Mouse (Mus musculus) midbrain, embryonic 13.5 days (tissue): ENCODE data around the gene Brd3os. TPM values are rescaled to one million over a fixed set of nuclear protein-coding genes. Genes with fewer than 3 reads are reported as not detected.

Experiments
- ATAC-seq: fragments of 200-750 bp; cut with Nextera tagmentation; 2 replicates; pipeline ENCODE4 v1.8.0; 2017; ENCODE audit warnings: mild to moderate bottlenecking, moderate TSS enrichment, moderate library complexity
- H3K27ac ChIP-seq: fragments of 300-500 bp; sonication (generic); 2 replicates; pipeline ENCODE4 v1.5.1; 2015; ENCODE audit warnings: inconsistent platforms, mild to moderate bottlenecking, moderate library complexity
- H3K27me3 ChIP-seq: fragments of 300-500 bp; sonication (generic); 2 replicates; pipeline ENCODE4 v1.6.1; 2015; ENCODE audit warnings: mild to moderate bottlenecking, inconsistent platforms
- H3K36me3 ChIP-seq: fragments of 300-500 bp; sonication (generic); 2 replicates; pipeline ENCODE4 v1.6.1; 2015; ENCODE audit warnings: mild to moderate bottlenecking, inconsistent platforms
- H3K4me1 ChIP-seq: fragments of 300-500 bp; sonication (generic); replicated peaks from 2 replicates; pipeline ENCODE4 v1.6.1; 2015; ENCODE audit warnings: inconsistent platforms
- H3K4me2 ChIP-seq: fragments of 300-500 bp; sonication (generic); replicated peaks from 2 replicates; pipeline ENCODE4 v1.6.1; 2015; ENCODE audit warnings: moderate library complexity, mild to moderate bottlenecking, inconsistent platforms
- H3K4me3 ChIP-seq: fragments of 300-500 bp; sonication (generic); replicated peaks from 2 replicates; pipeline ENCODE4 v1.5.1; 2015; ENCODE audit warnings: mild to moderate bottlenecking, inconsistent platforms
- H3K9ac ChIP-seq: fragments of 300-500 bp; sonication (generic); replicated peaks from 2 replicates; pipeline ENCODE4 v1.6.1; 2015; ENCODE audit warnings: mild to moderate bottlenecking, inconsistent platforms
- H3K9me3 ChIP-seq: fragments of 300-500 bp; sonication (generic); 2 replicates; pipeline ENCODE4 v1.6.1; 2016; ENCODE audit warnings: mild to moderate bottlenecking, inconsistent platforms
- WGBS: fragments of 180-500 bp; shearing (Covaris S2); methylation state at CpG from one replicate; pipeline ENCODE4 v1.1.7; 2015; 5-methylcytosine and 5-hydroxymethylcytosine counted together
- polyA plus RNA-seq: library from polyadenylated mRNA; unstranded; fragments of >200 nt; fragmentation: Nextera tagmentation; extraction: Ambion mirVana; gene quantifications from 2 replicates; pipeline ENCODE4 v1.2.1, GENCODE M21; 2015

Gene Brd3os
- 27.9 and 29.0 TPM in 2 replicates for polyA plus RNA-seq

DNA sequence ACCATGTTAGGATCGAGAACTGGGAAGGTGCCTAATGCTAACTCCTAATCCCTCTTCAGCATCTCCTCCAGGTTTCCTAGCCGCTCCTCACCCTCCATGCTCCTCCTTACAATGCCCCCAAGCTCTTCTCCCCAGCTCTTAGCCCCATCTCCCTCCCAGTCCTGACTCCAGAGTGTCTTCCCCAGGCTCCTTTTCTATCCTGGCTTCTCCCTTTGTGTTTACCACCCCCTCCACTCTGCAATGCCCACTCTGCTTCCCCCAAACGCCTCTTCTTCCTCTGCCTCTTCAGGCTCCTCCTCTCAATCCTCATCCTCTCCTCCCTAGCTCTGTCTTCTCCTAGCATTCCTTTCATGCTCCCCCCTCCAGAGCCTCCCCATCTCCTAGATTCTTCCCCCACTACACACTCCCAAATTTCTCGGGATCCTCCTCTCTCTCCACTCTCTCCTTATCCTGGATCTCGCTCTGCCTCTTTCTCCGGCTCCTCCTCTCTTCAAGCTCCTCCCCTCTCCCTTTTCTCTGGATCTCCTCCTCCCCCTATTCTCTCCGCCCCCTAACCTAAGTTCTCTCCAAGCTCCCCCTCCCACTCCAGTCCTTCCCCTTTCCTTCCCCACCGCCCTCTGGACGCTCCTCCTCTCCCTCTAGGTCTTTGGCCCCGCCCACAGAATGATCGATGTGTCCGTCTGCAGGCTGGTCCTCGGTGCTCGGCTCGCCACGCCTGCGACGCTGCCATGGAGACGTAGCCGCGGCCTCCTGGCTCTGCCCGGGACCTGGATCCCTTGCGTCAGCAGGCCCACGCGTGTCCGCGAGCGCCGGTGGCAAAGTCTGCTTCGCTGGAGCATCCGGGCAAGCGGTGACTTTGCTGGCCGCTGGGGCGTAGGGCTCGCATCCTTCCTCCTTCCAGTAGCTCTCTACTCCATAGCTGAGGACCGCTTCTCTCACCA, at the start of gene Brd3os:
Brd3os (plus strand) TSS at position 558 of the 941 bp plus-strand sequence.
- Histone ChIP-seq H3K4me3 (peak within 1 kb of the TSS; percentile 64), H3K27me3 (no peaks in the 10 kb centered on the region), H3K36me3 (peaks cover 27% of the 10 kb centered on the region), H3K4me1 (peaks cover 22% of the 10 kb centered on the region), H3K9ac (peak within 1 kb of the TSS; percentile 82), H3K4me2 (peak within 1 kb of the TSS; percentile 80), H3K9me3 (no peaks in the 10 kb centered on the region), H3K27ac (peak within 1 kb of the TSS; percentile 83)
- ATAC-seq, result peak; percentile 90
- 1% methylated on average over 36 of the region's 36 CpGs for WGBS

- peaks cover 87% of the 10 kb centered on the region for H3K4me1 ChIP-seq
- WGBS, result 59% methylated on average over 10 of the region's 10 CpGs
Observed at GRCm38 (mm10) chr2:27394158-27394832, 47.8 kb upstream of the Brd3os start.

DNA sequence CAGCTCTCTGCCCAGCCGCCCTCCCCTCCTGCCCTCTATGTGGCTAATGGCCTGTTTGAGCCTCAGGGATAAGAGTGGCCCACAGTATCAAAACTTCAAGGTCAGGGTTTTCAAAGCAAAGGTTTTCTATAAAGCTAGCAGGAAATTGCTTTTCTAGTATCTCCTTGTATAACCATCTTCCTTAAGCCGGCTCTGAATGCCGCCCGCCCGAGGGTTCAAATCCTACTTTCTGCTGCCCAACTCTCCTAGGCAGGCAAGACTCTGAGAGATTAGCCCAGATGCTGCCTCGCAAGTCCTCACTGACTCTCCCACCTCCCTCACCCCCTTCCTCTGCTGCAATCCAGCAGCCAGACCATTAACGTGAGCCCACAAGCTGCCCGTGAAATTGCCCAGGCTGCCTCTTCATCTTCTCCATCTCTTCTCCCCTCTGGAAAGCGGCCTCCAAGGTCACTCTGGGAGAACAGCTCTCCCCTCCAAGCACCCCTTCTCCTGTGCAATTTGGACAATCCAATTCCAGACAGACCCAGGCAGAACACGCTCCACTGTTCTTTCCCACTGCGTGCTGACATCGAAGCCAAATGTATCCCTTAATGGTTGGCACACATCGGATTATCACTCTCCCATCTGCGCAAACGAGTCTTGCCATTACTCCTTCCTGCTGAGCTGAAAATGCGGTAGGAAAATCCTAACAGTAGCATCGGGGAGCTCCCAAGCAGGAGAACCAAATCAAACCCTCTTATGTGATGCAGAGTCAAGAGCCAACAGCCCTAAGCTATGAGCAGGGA, 45.3 kb upstream of the Brd3os start:
- Histone ChIP-seq H3K4me3 (no peak overlapping the region), H3K27ac (peak overlapping the region; percentile 69), H3K27me3 (no peaks in the 10 kb centered on the region), H3K4me1 (peaks cover 62% of the 10 kb centered on the region), H3K9ac (peak overlapping the region; percentile 23; the same call in 1 of the 2 replicates), H3K4me2 (no peak overlapping the region), H3K36me3 (peaks cover 10% of the 10 kb centered on the region), H3K9me3 (no peaks in the 10 kb centered on the region)
- 0 out of 2 replicates have a peak, but pooled peaks have one; percentile 18 for ATAC-seq
- WGBS, result 57% methylated on average over 17 of the region's 17 CpGs

More at GRCm38 (mm10) chr2:27394158-27394832, 47.8 kb upstream of the Brd3os start:
- H3K4me2 ChIP-seq, result no peak overlapping the region
- no peak for ATAC-seq
- H3K4me3 ChIP-seq, result no peak overlapping the region
- H3K9ac ChIP-seq, result 0 out of 2 replicates have a peak overlapping the region, but pooled peaks have one; percentile 20
- peaks cover 4% of the 10 kb centered on the region for H3K36me3 ChIP-seq
- no peaks in the 10 kb centered on the region for H3K9me3 ChIP-seq
- H3K27ac ChIP-seq, result peak overlapping the region; percentile 30; the same call in 1 of the 2 replicates
- no peaks in the 10 kb centered on the region for H3K27me3 ChIP-seq

GRCm38 (mm10) chr2:27400083-27400482, 42.0 kb upstream of the Brd3os start:
- Histone ChIP-seq H3K36me3 (peaks cover 10% of the 10 kb centered on the region), H3K4me1 (peaks cover 38% of the 10 kb centered on the region), H3K4me2 (no peak overlapping the region), H3K4me3 (no peak overlapping the region), H3K27ac (no peak overlapping the region), H3K9ac (no peak overlapping the region), H3K27me3 (no peaks in the 10 kb centered on the region), H3K9me3 (no peaks in the 10 kb centered on the region)
- ATAC-seq, result no peak
- 98% methylated on average over 2 of the region's 2 CpGs for WGBS

DNA sequence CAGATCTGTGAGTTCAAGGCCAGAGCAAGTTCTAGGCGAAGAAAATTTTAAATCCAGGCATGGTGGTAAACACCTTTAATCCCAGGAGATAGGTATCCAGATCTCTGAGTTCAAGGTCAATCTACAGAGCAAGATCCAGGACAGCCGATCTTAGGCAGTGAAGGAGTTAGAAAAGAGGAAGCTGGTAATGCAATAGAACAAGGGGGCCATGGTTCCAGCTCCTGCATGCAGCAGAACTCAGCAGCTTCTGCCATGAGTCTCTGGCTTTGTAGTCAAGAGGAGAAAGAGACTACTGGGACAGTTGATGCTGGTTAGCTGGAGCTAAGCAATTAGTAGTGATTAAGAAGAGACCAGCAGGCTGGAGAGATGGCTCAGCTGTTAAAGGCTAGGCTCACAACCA, 40.6 kb upstream of the Brd3os start:
- Histone ChIP-seq H3K27me3 (no peaks in the 10 kb centered on the region), H3K4me1 (peaks cover 32% of the 10 kb centered on the region), H3K4me2 (no peak overlapping the region), H3K36me3 (peaks cover 10% of the 10 kb centered on the region), H3K27ac (no peak overlapping the region), H3K9ac (no peak overlapping the region), H3K4me3 (no peak overlapping the region), H3K9me3 (no peaks in the 10 kb centered on the region)
- ATAC-seq, result no peak
- WGBS, result 92% methylated on average over 2 of the region's 2 CpGs

DNA sequence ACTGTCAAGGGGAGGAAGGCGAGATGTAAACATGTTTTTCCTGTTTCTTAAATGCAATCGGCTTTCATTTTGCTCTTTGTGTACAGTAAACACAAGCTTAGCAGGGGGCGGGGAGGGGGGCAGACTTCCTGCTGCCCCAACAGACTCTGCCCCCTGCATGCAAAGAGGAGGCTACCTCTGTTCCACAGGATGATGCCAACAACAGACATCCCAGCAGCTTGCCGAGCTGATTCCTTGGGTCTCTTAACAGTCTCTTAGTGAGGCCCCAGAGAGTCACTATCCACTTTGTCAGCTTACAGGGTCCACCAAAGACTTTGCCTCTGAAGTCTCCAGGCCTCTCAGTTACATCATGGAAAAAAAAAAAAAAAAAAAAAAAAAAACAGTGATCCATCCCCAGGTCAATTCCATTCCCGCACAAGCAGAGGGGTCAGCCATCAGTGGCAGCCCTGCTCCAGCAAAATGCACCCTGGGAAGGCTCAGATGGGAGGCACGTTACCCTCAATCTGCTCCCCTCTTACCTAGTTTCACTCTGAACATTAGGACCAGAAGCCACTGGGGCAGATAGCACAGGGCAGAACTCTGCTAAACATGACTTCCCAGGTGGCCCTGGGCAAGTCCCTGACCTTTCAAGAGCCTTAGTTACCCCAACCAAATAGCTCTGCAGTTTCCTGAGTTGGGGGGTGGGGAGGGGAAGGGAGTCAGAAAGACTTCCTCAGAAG, 37.6 kb upstream of the Brd3os start:
- H3K27ac ChIP-seq, result no peak overlapping the region
- no peak overlapping the region for H3K4me3 ChIP-seq
- no peak overlapping the region for H3K4me2 ChIP-seq
- no peaks in the 10 kb centered on the region for H3K9me3 ChIP-seq
- no peak for ATAC-seq
- peaks cover 4% of the 10 kb centered on the region; the same call in 1 of the 2 replicates for H3K36me3 ChIP-seq
- H3K9ac ChIP-seq, result no peak overlapping the region
- peaks cover 39% of the 10 kb centered on the region for H3K4me1 ChIP-seq
- no peaks in the 10 kb centered on the region for H3K27me3 ChIP-seq
- 57% methylated on average over 6 of the region's 6 CpGs for WGBS

DNA sequence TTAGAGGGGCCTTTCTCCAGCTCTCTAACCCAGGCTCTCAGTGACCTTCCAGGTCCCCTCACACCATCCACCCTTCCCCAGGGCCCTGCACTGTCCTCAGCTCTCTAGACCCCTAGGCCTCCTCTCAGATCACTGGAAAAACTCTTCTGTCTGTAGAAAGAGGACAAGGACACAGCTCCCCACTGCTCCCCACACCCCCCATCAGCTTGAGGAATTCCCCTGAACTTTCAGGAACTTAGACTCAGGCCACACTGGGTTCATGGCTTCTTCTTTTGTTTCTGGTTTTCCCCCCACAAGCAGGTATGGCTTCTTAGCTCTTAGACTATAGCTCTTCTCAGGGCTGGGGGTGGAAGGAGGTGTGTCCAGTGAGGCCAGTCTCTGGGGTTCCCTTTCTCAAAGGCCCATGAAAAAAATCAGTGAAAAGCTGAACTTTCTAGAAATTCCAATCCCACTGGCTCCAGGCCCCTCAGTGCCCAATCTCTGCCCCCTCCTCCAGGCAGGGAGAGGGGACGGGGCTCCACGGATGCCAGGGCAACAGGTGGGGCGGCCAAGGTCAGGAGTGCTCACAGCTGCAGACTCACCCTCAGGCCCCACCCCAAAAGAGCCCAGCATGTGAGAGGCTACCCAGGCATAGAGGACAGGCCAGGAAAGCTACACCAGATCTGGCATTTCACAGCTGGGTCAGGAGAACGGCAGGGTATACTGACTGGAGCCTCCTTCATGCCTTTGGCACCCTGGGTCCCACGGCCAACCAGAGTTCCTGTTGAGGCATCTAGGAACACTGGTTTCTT, 36.8 kb upstream of the Brd3os start:
- Histone ChIP-seq H3K27me3 (no peaks in the 10 kb centered on the region), H3K9ac (no peak overlapping the region), H3K4me1 (peaks cover 44% of the 10 kb centered on the region), H3K36me3 (no peaks in the 10 kb centered on the region), H3K27ac (no peak overlapping the region), H3K4me2 (no peak overlapping the region), H3K9me3 (no peaks in the 10 kb centered on the region), H3K4me3 (no peak overlapping the region)
- WGBS, result 65% methylated on average over 5 of the region's 5 CpGs
- ATAC-seq, result no peak

DNA sequence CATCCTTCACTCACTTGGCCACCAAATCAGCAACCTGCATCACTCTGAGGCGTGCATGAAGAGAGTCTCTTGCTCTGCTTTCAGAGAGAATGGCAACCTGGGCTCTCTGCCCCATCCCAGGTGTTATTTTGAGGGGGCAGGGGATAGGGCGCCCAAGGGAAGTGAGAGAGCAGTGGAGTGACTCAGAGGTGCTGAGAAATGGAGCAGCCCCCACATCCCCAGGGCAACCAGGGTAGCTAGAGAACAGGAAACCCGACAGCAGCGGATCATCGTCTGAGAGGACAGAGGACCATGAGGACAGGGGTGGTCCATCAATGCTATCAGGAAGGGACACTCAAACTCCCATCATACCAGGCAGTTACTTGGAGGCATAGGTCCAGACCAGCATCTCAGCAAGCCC, 35.2 kb upstream of the Brd3os start:
- peaks cover 55% of the 10 kb centered on the region for H3K4me1 ChIP-seq
- no peak overlapping the region for H3K4me3 ChIP-seq
- H3K27me3 ChIP-seq, result no peaks in the 10 kb centered on the region
- no peak for ATAC-seq
- H3K27ac ChIP-seq, result no peak overlapping the region
- H3K9ac ChIP-seq, result no peak overlapping the region
- H3K9me3 ChIP-seq, result no peaks in the 10 kb centered on the region
- 85% methylated on average over 5 of the region's 5 CpGs for WGBS
- H3K4me2 ChIP-seq, result no peak overlapping the region
- H3K36me3 ChIP-seq, result no peaks in the 10 kb centered on the region

DNA sequence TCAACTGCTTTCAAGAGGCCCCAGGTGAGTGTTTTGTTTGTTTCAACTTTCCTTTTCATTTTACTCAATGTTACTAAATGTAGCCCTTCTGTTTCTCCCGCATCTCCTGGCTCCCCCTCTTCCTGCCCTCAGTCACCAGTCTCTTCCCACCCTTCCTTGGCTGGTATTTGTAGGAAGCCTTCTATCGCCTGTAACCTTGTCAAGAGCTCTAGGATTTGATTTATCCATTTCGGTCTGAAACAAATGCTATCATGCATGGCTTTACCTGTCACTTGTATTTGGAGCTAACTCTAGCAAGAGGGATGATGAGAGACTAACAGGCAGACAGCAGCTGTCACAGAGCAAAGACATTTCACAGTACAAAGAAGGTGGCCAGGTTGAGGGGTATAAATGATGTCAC, 33.9 kb upstream of the Brd3os start:
- Histone ChIP-seq H3K36me3 (no peaks in the 10 kb centered on the region), H3K4me2 (no peak overlapping the region), H3K27ac (no peak overlapping the region), H3K9me3 (no peaks in the 10 kb centered on the region), H3K9ac (0 out of 2 replicates have a peak overlapping the region, but pooled peaks have one; percentile 10), H3K4me1 (peaks cover 67% of the 10 kb centered on the region), H3K4me3 (no peak overlapping the region), H3K27me3 (no peaks in the 10 kb centered on the region)
- 79% methylated on average over 3 of the region's 3 CpGs for WGBS
- no peak for ATAC-seq

GRCm38 (mm10) chr2:27410518-27411140, 31.5 kb upstream of the Brd3os start:
- Histone ChIP-seq H3K4me3 (no peak overlapping the region), H3K4me1 (peaks cover 82% of the 10 kb centered on the region), H3K9ac (no peak overlapping the region), H3K9me3 (no peaks in the 10 kb centered on the region), H3K36me3 (no peaks in the 10 kb centered on the region), H3K27ac (peak overlapping the region; percentile 83), H3K4me2 (no peak overlapping the region), H3K27me3 (no peaks in the 10 kb centered on the region)
- ATAC-seq, result no peak
- 90% methylated on average over 6 of the region's 6 CpGs for WGBS
